Mouse (Mus musculus) neural tube, embryonic 12.5 days (tissue): ENCODE data around the gene Plxnc1. TPM values are rescaled to one million over a fixed set of nuclear protein-coding genes. Genes with fewer than 3 reads are reported as not detected.

Experiments used
- ATAC-seq: fragments of 200-750 bp; cut with Nextera tagmentation; 2 replicates; pipeline ENCODE4 v1.8.0; 2017; ENCODE audit warnings: low read depth, mild to moderate bottlenecking, moderate TSS enrichment, moderate library complexity; ENCODE audit not compliant: low FRiP score
- H3K27ac ChIP-seq: fragments of 300-500 bp; sonication (generic); 2 replicates; pipeline ENCODE4 v1.5.1; 2016
- H3K27me3 ChIP-seq: fragments of 300-500 bp; sonication (generic); replicated peaks from 2 replicates; pipeline ENCODE4 v1.6.1; 2016; ENCODE audit warnings: mild to moderate bottlenecking
- H3K36me3 ChIP-seq: fragments of 300-500 bp; sonication (generic); 2 replicates; pipeline ENCODE4 v1.6.1; 2016; ENCODE audit warnings: mild to moderate bottlenecking
- H3K4me1 ChIP-seq: fragments of 300-500 bp; sonication (generic); 2 replicates; pipeline ENCODE4 v1.6.1; 2016
- H3K4me2 ChIP-seq: fragments of 300-500 bp; sonication (generic); replicated peaks from 2 replicates; pipeline ENCODE4 v1.6.1; 2016; ENCODE audit warnings: mild to moderate bottlenecking
- H3K4me3 ChIP-seq: fragments of 300-500 bp; sonication (generic); 2 replicates; pipeline ENCODE4 v1.5.1; 2016
- H3K9ac ChIP-seq: fragments of 300-500 bp; sonication (generic); 2 replicates; pipeline ENCODE4 v1.6.1; 2016; ENCODE audit warnings: mild to moderate bottlenecking
- H3K9me3 ChIP-seq: fragments of 300-500 bp; sonication (generic); 2 replicates; pipeline ENCODE4 v1.6.1; 2016; ENCODE audit warnings: mild to moderate bottlenecking
- WGBS: fragments of 180-500 bp; shearing (Covaris S2); methylation state at CpG from one replicate; pipeline ENCODE4 v1.1.7; 2016; 5-methylcytosine and 5-hydroxymethylcytosine counted together
- polyA plus RNA-seq: library from polyadenylated mRNA; unstranded; fragments of >200 nt; fragmentation: Nextera tagmentation; extraction: Ambion mirVana; gene quantifications from 2 replicates; pipeline ENCODE4 v1.2.1, GENCODE M21; 2016

Gene Plxnc1
- polyA plus RNA-seq, 1 experiment from 2014 or later, result 6.0 TPM

- 0 out of 2 replicates have a peak, but pooled peaks cover 8% of the 10 kb centered on the region for H3K36me3 ChIP-seq
- H3K4me1 ChIP-seq, result no peaks in the 10 kb centered on the region
- no peak overlapping the region for H3K9ac ChIP-seq
- ATAC-seq, result no peak
- WGBS, result 89% methylated on average over 12 of the region's 12 CpGs
- H3K27ac ChIP-seq, result no peak overlapping the region
- H3K4me3 ChIP-seq, result no peak overlapping the region
- H3K27me3 ChIP-seq, result no peaks in the 10 kb centered on the region
- no peak overlapping the region for H3K4me2 ChIP-seq
- H3K9me3 ChIP-seq, result no peaks in the 10 kb centered on the region
Measured at GRCm38 (mm10) chr10:94826436-94826835, 118.2 kb downstream of the Plxnc1 start.

DNA sequence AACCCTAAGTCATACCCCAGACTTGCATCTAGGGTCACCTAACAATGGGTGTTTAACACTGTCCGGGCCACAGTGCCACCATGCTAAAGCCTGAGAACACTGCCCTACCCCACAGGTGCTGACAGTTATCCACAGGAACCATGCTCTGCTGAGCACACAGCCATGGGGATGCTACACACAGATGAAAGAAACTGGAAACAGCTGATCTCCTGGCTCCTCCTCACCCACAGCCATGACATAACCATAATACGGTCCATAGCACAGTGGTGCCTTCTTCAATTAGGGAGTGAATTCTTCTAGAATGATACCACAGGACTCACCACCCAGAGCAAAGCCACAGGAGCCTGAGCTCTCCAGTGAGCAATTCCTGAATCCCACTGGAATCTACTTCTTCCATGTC, 118.7 kb downstream of the Plxnc1 start:
- H3K4me2 ChIP-seq, result no peak overlapping the region
- 88% methylated on average over 2 of the region's 2 CpGs for WGBS
- ATAC-seq, result no peak
- no peak overlapping the region for H3K27ac ChIP-seq
- H3K27me3 ChIP-seq, result no peaks in the 10 kb centered on the region
- no peaks in the 10 kb centered on the region for H3K4me1 ChIP-seq
- H3K9me3 ChIP-seq, result no peaks in the 10 kb centered on the region
- H3K9ac ChIP-seq, result no peak overlapping the region
- H3K4me3 ChIP-seq, result no peak overlapping the region
- H3K36me3 ChIP-seq, result 0 out of 2 replicates have a peak, but pooled peaks cover 8% of the 10 kb centered on the region

DNA sequence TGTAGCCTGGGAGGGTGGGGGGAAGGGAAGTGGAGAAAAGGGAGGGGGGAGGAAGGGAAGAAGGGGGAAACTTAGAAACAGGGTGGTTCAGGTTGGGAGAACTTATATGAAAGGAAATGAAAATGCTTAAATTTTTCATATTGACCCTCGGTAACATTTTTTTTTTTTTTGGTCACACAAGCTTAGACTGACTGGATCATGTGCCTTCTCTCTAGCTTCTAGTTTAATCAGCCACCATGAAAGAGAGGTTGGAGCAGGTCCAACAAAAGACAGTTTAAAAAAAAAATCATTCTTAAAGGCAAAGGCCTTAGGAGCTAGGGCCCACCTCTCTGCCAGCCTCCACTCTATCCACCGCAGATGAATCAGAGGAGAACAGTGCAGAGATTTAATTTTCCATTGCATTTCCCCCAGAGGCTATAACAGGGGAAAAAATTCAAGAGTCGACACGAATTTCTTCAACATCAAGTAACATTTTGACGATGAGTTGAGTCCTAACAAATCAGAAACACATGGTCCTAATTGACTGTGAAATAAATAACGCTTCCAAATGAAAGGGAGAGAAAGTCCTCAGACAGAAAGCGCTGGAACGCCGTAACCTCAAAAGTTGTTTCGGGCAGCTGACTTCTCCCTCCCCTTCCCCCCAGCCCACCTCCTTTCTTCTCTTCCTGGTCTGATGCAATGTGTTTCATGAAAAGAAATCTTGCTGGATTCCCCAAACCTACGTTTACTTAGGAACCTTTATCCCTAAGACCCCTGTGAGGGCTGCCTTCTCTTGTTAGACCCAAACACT, 120.5 kb downstream of the Plxnc1 start:
- 0 out of 2 replicates have a peak, but pooled peaks cover 8% of the 10 kb centered on the region for H3K36me3 ChIP-seq
- H3K4me2 ChIP-seq, result no peak overlapping the region
- no peak overlapping the region for H3K27ac ChIP-seq
- H3K27me3 ChIP-seq, result no peaks in the 10 kb centered on the region
- no peaks in the 10 kb centered on the region for H3K4me1 ChIP-seq
- H3K9me3 ChIP-seq, result no peaks in the 10 kb centered on the region
- no peak overlapping the region for H3K9ac ChIP-seq
- WGBS, result 69% methylated on average over 11 of the region's 11 CpGs
- H3K4me3 ChIP-seq, result no peak overlapping the region
- ATAC-seq, result no peak

DNA sequence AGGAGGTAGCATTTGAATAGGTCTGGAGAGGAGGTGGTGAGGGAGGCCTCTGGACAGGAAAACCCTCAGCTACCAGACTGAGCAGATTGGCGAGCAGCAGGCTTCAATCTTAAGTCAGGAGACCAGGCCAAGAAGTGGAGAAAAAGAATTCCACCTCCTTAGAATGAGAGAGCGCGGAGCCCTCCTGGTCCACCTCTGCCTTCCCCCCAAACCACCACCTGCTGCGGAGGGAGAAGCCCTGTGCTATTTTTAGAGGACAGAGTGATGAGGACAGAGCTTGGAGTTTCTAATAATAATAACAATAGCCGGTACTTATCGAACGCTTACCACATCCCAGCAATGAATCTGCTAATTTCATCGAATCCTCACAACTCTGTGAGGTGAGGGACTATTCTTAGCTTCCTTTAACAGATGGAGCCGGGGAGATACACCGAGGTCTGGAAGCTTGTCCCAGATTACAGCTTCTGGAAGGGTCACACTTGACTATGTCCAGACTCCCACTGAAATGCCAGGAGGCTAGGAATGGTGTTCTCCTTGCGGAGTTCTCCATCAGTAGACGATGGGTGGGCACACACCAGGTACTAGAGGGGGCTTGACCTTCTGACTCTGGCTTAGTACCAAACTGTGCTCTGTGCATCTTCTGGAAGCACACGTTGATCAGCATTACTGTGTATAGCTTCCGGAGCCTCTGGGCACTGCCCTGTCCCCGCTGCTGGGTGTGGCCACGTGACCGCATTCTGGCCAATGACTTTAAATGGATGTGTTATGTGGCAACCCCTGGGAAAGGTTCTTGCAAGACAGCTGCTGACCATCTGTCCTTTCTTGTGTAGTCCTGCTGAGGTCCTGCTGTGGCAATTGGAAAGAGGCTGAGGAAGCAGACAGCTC, 125.6 kb downstream of the Plxnc1 start:
- H3K27ac ChIP-seq, result no peak overlapping the region
- WGBS, result 87% methylated on average over 17 of the region's 17 CpGs
- no peak overlapping the region for H3K4me3 ChIP-seq
- no peaks in the 10 kb centered on the region for H3K9me3 ChIP-seq
- no peaks in the 10 kb centered on the region for H3K27me3 ChIP-seq
- no peaks in the 10 kb centered on the region for H3K4me1 ChIP-seq
- no peaks in the 10 kb centered on the region for H3K36me3 ChIP-seq
- no peak for ATAC-seq
- H3K4me2 ChIP-seq, result no peak overlapping the region
- H3K9ac ChIP-seq, result no peak overlapping the region

DNA sequence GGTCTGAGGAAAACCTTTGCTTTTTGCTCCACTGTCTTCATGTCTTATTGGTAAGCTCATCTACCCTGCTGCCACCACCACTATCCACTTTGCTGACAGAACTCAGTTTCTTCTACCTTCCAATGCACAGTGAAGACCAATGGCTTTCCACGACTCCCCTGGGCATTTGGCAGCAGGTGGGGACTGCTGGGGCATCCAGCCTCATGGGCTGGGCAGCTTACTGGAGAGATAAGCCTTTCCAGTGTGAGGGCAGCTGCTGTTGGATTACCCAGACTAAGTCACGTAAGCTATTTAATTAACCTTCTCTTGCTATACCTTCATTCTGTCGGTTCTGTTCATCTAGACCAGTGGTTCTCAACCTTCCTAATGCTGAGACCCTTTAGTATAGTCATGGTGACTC, 126.5 kb downstream of the Plxnc1 start:
- Histone ChIP-seq H3K27me3 (no peaks in the 10 kb centered on the region), H3K4me2 (no peak overlapping the region), H3K36me3 (no peaks in the 10 kb centered on the region), H3K4me3 (no peak overlapping the region), H3K9ac (no peak overlapping the region), H3K4me1 (no peaks in the 10 kb centered on the region), H3K27ac (no peak overlapping the region), H3K9me3 (no peaks in the 10 kb centered on the region)
- no peak for ATAC-seq
- 91% methylated on average over 3 of the region's 3 CpGs for WGBS

DNA sequence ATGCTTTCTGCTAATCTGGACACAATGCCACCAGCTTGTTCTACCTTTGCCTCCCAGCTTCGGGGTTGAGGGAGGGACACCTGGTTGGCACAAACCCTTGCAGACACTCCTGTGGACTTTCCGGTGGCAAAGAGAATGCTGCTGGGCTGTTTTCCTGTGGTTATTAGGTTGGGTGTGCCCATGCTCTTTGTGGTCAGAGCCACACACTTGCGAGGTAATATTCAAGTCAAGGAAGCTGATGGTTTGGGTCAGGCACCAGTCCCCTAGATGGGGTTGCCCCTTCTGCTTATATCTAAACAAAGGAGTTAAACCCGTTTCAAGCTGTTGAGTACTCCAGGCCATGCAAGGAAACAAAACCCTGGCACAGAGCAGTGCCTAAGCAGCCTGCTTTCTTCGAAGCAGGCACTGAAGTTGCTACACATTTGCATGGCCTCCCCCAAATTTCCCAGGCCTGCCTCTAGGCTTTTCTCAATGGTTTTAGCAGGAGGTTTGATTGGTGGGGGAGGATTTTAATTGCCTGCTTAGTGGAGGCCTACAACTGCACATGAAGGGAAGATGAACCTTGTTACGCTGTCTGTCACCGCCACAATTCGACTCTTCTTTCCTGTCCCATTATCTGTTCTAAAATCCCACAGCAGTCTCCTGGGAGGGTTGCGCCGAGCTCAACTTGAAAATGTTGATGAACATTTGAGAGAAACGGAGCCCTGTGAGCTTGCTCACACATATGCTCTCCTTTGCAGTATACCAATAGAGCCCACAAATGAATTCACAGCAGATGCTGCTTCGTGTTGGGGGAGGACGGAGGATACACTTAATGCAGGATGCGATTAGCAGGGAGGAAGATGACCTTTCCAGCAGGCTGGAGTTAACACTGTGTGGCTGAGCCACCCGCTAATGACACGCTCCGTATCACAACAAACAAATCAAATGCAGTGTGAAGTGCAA, 132.5 kb downstream of the Plxnc1 start:
- H3K4me2 ChIP-seq, result no peak overlapping the region
- H3K27me3 ChIP-seq, result no peaks in the 10 kb centered on the region
- H3K36me3 ChIP-seq, result no peaks in the 10 kb centered on the region
- ATAC-seq, result no peak; the same call in 1 of the 2 replicates
- no peak overlapping the region for H3K27ac ChIP-seq
- H3K9ac ChIP-seq, result no peak overlapping the region
- peaks cover 9% of the 10 kb centered on the region for H3K4me1 ChIP-seq
- no peaks in the 10 kb centered on the region for H3K9me3 ChIP-seq
- 65% methylated on average over 17 of the region's 17 CpGs for WGBS
- no peak overlapping the region for H3K4me3 ChIP-seq

DNA sequence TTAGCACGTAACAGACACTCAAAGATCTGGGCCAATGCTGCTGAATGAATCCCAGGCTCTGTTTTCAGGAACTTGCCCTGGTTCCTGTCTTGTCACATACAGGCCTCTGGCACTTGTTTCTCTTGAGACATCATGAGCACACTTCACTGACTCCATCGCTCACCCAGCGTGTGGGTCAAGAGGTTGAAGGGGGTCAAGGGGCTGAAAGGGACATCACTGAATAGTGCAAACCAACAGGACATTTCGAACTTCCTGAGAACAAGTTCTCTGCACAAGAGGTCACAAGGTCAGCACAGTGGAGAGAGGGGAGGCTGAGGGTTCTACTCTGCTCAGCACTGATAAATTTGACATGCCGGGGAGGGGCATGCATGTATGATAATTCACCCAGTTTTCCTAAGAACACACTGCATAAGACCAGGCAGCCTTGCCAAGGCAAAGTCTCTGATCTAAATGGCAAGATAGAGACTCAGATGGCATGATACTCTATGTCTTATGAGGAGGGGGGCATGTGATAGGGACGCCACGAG, 134.6 kb downstream of the Plxnc1 start:
- ATAC-seq, result no peak
- 67% methylated on average over 7 of the region's 7 CpGs for WGBS
- H3K27ac ChIP-seq, result no peak overlapping the region
- H3K4me2 ChIP-seq, result no peak overlapping the region
- H3K27me3 ChIP-seq, result no peaks in the 10 kb centered on the region
- H3K4me1 ChIP-seq, result peaks cover 9% of the 10 kb centered on the region
- H3K4me3 ChIP-seq, result no peak overlapping the region
- no peaks in the 10 kb centered on the region for H3K36me3 ChIP-seq
- H3K9ac ChIP-seq, result no peak overlapping the region
- no peaks in the 10 kb centered on the region for H3K9me3 ChIP-seq

- H3K9ac ChIP-seq, result no peak overlapping the region
- 54% methylated on average over 6 of the region's 6 CpGs for WGBS
- H3K9me3 ChIP-seq, result no peaks in the 10 kb centered on the region
- H3K36me3 ChIP-seq, result no peaks in the 10 kb centered on the region
- H3K4me1 ChIP-seq, result peaks cover 9% of the 10 kb centered on the region
- H3K4me3 ChIP-seq, result no peak overlapping the region
- ATAC-seq, result no peak
- H3K4me2 ChIP-seq, result no peak overlapping the region
- no peaks in the 10 kb centered on the region for H3K27me3 ChIP-seq
- H3K27ac ChIP-seq, result no peak overlapping the region
Measured at GRCm38 (mm10) chr10:94808275-94808674, 136.4 kb downstream of the Plxnc1 start.

- Histone ChIP-seq H3K9ac (no peak overlapping the region), H3K4me1 (peaks cover 5% of the 10 kb centered on the region; the same call in 1 of the 2 replicates), H3K4me3 (no peak overlapping the region), H3K4me2 (no peak overlapping the region), H3K27me3 (no peaks in the 10 kb centered on the region), H3K9me3 (no peaks in the 10 kb centered on the region), H3K36me3 (no peaks in the 10 kb centered on the region), H3K27ac (no peak overlapping the region)
- ATAC-seq, result no peak
- WGBS, result 86% methylated on average over 7 of the region's 7 CpGs
Measured at GRCm38 (mm10) chr10:94807323-94807722, 137.3 kb downstream of the Plxnc1 start.

DNA sequence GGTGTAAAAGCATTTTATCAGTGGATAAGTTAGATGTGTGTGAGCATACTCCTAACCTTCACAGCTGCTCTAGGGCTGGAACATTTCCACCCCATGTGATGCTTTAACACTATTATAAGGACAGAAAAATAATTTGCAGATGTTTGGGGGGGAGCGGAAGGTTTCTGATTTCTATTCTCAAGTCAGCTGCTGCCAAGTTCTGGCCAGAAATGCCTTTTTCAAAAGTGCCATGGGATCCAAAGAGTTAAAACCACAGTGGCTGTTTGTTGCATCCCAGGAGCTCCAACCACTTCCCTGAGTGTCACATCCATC, 139.8 kb downstream of the Plxnc1 start:
- Histone ChIP-seq H3K9ac (no peak overlapping the region), H3K9me3 (no peaks in the 10 kb centered on the region), H3K36me3 (no peaks in the 10 kb centered on the region), H3K4me2 (no peak overlapping the region), H3K27ac (no peak overlapping the region), H3K27me3 (no peaks in the 10 kb centered on the region), H3K4me3 (no peak overlapping the region), H3K4me1 (peaks cover 5% of the 10 kb centered on the region; the same call in 1 of the 2 replicates)
- ATAC-seq, result no peak
- WGBS, result 95% methylated on average over 1 of the region's 1 CpGs

DNA sequence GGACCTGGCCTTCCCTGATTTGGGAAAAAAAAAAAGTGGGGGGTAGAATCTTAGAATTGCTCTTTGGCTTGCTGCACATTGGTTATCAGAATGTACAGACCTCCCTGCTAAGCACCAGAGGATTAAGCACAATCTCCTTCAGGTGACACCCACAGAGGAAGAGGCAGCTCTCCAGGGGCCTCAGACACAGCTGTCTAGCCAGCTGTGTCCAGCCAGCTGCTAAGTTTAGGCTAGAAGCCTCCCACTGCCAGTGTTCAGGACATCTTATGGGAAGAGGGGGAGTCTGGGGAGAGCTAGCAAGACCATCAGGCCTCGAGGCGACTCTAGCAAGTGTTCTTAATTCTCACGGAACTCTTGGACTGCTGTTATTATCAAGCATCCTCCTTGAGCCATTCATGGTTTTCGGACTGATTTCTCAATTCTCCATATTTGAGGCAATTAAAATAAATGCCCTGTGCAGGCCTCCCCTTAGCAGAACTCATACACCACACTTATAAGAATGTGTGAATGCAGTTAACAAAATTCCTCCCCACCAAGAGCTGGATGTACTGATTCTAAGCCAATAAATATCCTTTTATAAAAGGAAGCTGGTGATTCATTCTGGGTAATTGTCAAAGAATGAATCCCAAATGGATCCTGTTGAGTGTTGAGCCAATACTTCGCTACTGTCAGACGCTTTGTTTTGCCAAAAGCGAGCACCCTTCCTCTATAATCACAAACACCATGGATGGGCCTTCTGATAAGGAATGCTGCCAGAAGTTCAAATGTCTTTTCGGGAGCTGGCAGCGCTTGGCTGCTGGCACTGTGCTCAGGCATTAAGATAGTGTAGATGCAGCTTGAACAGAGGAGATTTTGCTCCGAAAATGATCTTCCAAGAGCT, 140.4 kb downstream of the Plxnc1 start:
- Histone ChIP-seq H3K9me3 (no peaks in the 10 kb centered on the region), H3K9ac (no peak overlapping the region), H3K27me3 (no peaks in the 10 kb centered on the region), H3K4me1 (peaks cover 5% of the 10 kb centered on the region; the same call in 1 of the 2 replicates), H3K4me3 (no peak overlapping the region), H3K27ac (no peak overlapping the region), H3K4me2 (no peak overlapping the region), H3K36me3 (no peaks in the 10 kb centered on the region)
- WGBS, result 90% methylated on average over 10 of the region's 10 CpGs
- ATAC-seq, result no peak
